Mouse (Mus musculus) C2C12 (cell line): Measurements from ENCODE around the gene Kcnj10. TPM values are rescaled to one million over a fixed set of nuclear protein-coding genes. Genes with fewer than 3 reads are reported as not detected.

Experiments used
- H3K27me3 ChIP-seq: one replicate; pipeline ENCODE4 v1.6.1; 2011; ENCODE audit not compliant: control insufficient read depth, insufficient read depth, insufficient read length
- H3K36me3 ChIP-seq: one replicate; pipeline ENCODE4 v1.6.1; 2011; ENCODE audit not compliant: control insufficient read depth, insufficient read depth
- H3K4me3 ChIP-seq: one replicate; pipeline ENCODE4 v1.5.1; 2011; ENCODE audit warnings: mild to moderate bottlenecking, control low read depth; ENCODE audit not compliant: poor library complexity, insufficient read depth, severe bottlenecking
- H3K79me2 ChIP-seq: one replicate; pipeline ENCODE4 v1.6.1; 2011; ENCODE audit not compliant: control insufficient read depth, insufficient read depth
- H3K79me3 ChIP-seq: one replicate; pipeline ENCODE4 v1.6.1; 2011; ENCODE audit warnings: low read depth, control low read depth
- H3ac ChIP-seq: one replicate; pipeline ENCODE3; 2011; ENCODE audit warnings: low read depth; ENCODE audit not compliant: control insufficient read depth, insufficient read length
- CEBPB ChIP-seq: IDR thresholded peaks from one replicate; pipeline ENCODE4 v1.6.1; 2011; ENCODE audit warnings: low read depth, mild to moderate bottlenecking, control low read depth, moderate library complexity
- CTCF ChIP-seq: IDR thresholded peaks from one replicate; pipeline ENCODE4 v1.5.1; 2011; ENCODE audit not compliant: control insufficient read depth, insufficient read depth, insufficient read length
- FOSL1 ChIP-seq: IDR thresholded peaks from one replicate; pipeline ENCODE4 v1.8.0; 2011; ENCODE audit warnings: mild to moderate bottlenecking, low read length; ENCODE audit not compliant: poor library complexity, insufficient read depth, severe bottlenecking
- MAX ChIP-seq: IDR thresholded peaks from one replicate; pipeline ENCODE4 v1.6.1; 2011; ENCODE audit warnings: mild to moderate bottlenecking, control low read depth
- MYOD1 ChIP-seq: IDR thresholded peaks from one replicate; pipeline ENCODE4 v1.6.1; 2011; ENCODE audit warnings: low read depth; ENCODE audit not compliant: control insufficient read depth, insufficient read length
- MYOG ChIP-seq: IDR thresholded peaks from one replicate; pipeline ENCODE4 v1.6.1; 2011; ENCODE audit not compliant: control insufficient read depth, insufficient read length; ENCODE audit errors: extremely low read depth
- USF1 ChIP-seq: IDR thresholded peaks from one replicate; pipeline ENCODE4 v1.6.1; 2011; ENCODE audit warnings: low read depth, mild to moderate bottlenecking, control low read depth, moderate library complexity
- polyA plus RNA-seq: library from polyadenylated mRNA; unstranded; fragments of >200 nt; fragmentation: generic; extraction: Trizol; gene quantifications from one replicate; pipeline ENCODE4 v1.2.1, GENCODE M21; 2012; ENCODE audit warnings: missing spikeins

Gene Kcnj10
- polyA plus RNA-seq, 1 experiment = not detected

DNA sequence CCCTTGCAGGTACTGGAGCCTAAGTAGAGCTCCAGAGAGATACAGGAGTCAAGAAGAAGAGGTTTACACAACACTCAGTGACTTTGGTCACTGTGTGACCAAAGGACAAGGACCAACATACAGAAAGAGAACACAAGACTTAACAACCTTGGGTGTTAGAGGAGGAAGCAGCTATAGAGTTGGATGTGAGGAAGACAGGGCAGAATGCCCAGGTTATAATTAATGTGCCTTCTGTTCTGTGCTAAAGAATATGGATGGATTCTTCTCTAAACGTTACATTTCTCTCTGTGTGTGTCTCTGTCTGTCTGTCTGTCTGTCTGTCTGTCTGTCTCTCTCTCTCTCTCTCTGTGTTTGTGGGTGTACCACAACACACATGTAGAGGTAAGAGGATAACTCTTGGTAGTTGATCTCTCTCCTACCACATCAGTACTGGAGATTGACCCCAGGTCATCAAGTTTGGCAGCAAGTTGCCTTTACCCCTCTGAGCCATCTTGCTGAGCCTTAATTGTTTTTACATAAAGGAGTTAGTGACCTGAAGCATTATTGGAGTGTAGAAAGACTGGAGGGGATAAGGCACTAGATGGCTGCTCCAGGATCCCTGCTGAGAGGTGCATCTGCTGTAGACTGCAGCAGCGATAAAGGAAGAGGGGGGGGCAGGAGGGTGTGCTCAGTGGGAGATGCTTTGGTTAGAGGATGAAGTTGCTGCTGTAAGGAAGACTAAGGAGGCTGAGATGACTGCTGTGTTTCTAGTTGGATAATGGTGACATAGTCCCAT lies 3.4 kb upstream of the Kcnj10 start:
- no peak overlapping the region for H3K4me3 ChIP-seq
- H3K27me3 ChIP-seq = peaks cover 34% of the 10 kb centered on the region
- no peaks in the 10 kb centered on the region for H3K79me3 ChIP-seq
- TF ChIP-seq USF1 (no peak), MAX (no peak), FOSL1 (no peak), CEBPB (no peak), CTCF (no peak), MYOD1 (no peak), MYOG (no peak)
- H3ac ChIP-seq = no peak overlapping the region
- no peaks in the 10 kb centered on the region for H3K79me2 ChIP-seq
- H3K36me3 ChIP-seq = no peaks in the 10 kb centered on the region

DNA sequence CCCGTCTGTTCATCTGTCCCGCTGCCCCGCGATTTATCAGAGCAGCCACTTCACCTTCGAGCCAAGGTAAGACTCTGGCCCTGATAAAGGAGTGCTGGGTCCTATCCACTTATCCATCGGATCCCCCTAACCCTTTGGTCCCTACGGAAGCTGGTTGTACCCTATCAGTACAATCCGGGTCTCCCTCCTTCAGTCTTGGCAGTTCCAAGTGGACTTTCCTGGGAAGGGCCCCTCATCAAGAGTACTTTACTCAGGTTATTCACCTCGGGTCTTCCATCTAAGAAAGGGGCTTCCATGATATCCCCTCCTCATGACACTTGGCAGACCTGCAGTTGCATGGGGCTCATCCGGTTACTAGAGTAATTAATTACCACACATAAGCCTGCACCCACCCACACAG lies 376 bp downstream of the Kcnj10 start:
- Histone ChIP-seq H3K4me3 (no peak overlapping the region), H3K79me2 (no peaks in the 10 kb centered on the region), H3K79me3 (no peaks in the 10 kb centered on the region), H3ac (no peak overlapping the region), H3K27me3 (peaks cover 59% of the 10 kb centered on the region), H3K36me3 (no peaks in the 10 kb centered on the region)
- no peak for TF ChIP-seq CEBPB
- TF ChIP-seq MAX = no peak
- TF ChIP-seq FOSL1 = no peak
- no peak for TF ChIP-seq CTCF

GRCm38 (mm10) chr1:172342729-172343128 lies 1.7 kb downstream of the Kcnj10 start:
- H3K27me3 ChIP-seq = peaks cover 65% of the 10 kb centered on the region
- TF ChIP-seq MYOD1 (no peak), MYOG (no peak), USF1 (no peak), CEBPB (no peak), CTCF (no peak)

DNA sequence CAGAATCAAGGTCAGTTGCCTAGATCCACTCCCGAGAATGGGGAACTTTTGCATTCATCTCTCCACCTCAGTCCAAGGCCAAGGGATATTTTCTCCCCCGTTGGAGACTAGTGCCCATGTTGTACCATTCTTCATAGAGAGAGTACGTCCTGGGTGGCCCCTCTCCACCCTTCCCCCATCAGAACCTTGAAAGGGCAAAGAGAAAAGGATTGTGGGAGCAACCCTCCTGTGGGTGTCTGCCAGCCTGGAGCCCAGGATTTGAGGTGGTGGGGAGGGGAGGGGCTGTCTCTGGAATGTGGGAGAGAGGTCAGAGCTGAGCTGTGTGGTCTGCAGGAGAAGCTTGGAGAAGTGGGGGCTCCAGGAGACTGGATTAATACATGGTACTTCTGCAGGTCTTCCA lies 2.9 kb downstream of the Kcnj10 start:
- H3K79me3 ChIP-seq = no peaks in the 10 kb centered on the region
- H3ac ChIP-seq = no peak overlapping the region
- H3K4me3 ChIP-seq = no peak overlapping the region
- TF ChIP-seq FOSL1 (no peak), MYOD1 (no peak), CTCF (no peak), CEBPB (no peak), MYOG (no peak), MAX (no peak), USF1 (no peak)
- H3K79me2 ChIP-seq = no peaks in the 10 kb centered on the region
- no peaks in the 10 kb centered on the region for H3K36me3 ChIP-seq
- H3K27me3 ChIP-seq = peaks cover 64% of the 10 kb centered on the region

More at GRCm38 (mm10) chr1:172342729-172343128, 1.7 kb downstream of the Kcnj10 start:
- Histone ChIP-seq H3K79me3 (no peaks in the 10 kb centered on the region), H3K4me3 (no peak overlapping the region), H3K36me3 (no peaks in the 10 kb centered on the region), H3K79me2 (no peaks in the 10 kb centered on the region), H3ac (no peak overlapping the region)

GRCm38 (mm10) chr1:172344820-172345219 lies 3.8 kb downstream of the Kcnj10 start:
- Histone ChIP-seq H3K79me2 (no peaks in the 10 kb centered on the region), H3K27me3 (peaks cover 65% of the 10 kb centered on the region), H3K36me3 (no peaks in the 10 kb centered on the region), H3ac (no peak overlapping the region), H3K4me3 (no peak overlapping the region), H3K79me3 (no peaks in the 10 kb centered on the region)
- TF ChIP-seq CTCF (no peak), USF1 (no peak), FOSL1 (no peak), MAX (no peak), MYOD1 (no peak), CEBPB (no peak), MYOG (no peak)

- no peak overlapping the region for H3K4me3 ChIP-seq
- no peaks in the 10 kb centered on the region for H3K79me3 ChIP-seq
- no peaks in the 10 kb centered on the region for H3K36me3 ChIP-seq
- peaks cover 71% of the 10 kb centered on the region for H3K27me3 ChIP-seq
- no peaks in the 10 kb centered on the region for H3K79me2 ChIP-seq
- TF ChIP-seq MYOG (no peak), CTCF (no peak), USF1 (no peak), MAX (no peak), MYOD1 (no peak), FOSL1 (no peak), CEBPB (no peak)
- no peak overlapping the region for H3ac ChIP-seq
Measured at GRCm38 (mm10) chr1:172346707-172347106, 5.7 kb downstream of the Kcnj10 start.
